Mouse (Mus musculus): Measurements from ENCODE around the gene Olfr1324. TPM values are rescaled to one million over a fixed set of nuclear protein-coding genes. Genes with fewer than 3 reads are reported as not detected.
"Not testable (repeated sequence)": the region's sequence is repeated elsewhere in the genome, so short reads cannot be mapped to it uniquely, and the experiment has no call there.

Gene Olfr1324
- not detected in 2 replicates for total RNA-seq (2021)
- long read RNA-seq, experiment 1 = 0 reads
- long read RNA-seq, experiment 2 = 0 reads

DNA sequence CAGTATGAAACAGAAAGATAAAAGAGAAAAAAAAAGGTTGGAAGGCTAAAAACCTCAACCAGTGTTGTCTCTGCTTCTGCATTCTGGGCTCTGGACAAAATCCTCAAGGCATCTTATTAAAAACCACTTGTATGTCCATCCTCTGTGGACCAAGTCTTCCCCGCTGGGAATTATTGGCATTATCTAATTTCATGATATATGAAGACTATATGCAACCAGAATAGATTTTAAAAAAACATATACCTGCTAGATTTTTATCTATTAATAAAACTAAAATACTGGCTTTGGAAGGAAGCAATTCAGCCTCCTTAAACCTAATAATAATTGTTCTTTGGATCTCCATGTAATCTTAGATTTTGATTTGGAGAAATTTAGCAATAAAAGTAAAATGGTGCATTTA is at the start of gene Olfr1324:
Gene Olfr1324, minus strand, starts transcription at position 101 of the 400 bp plus-strand sequence.
- no peak for DNase-seq

DNA sequence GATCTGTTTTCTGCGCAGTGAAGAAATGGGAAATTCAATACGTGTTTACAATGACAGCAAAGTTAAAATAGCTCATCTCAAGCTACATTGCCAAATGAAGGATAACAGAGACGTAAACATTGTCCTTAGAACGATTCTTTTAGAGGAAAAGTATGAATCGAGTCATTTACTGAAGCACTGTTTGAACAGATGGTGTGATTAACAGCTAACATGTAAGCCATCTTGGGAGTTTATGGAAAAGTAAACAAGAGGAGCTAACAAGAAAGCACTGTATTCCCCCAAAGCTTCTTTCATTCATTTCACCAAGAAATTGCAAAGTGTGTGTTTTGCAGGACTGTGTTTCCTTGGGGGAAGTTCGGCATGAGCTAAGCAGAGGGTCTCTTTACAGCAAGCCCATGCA is 42.0 kb upstream of the Olfr1324 start:
- DNase-seq = not testable (repeated sequence)

DNA sequence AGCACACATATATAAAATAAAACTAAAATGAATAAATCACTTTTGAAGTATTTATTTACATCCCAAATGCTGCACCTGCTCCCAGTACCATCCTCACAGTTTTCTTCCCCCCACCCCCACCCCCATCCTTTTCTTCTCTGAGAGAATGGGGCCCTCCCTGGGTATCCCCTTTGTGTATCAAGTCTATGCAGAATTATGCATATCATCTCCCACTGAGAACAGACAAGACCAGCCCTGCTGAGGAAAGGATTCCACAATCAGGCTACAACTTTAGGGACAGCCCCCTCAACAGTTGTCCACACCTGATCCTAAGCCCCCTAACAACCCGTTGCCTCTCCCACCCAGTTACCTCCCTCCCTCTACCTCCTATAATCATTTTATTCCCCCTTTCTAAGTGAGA is 27.8 kb upstream of the Olfr1324 start:
- DNase-seq = no peak

DNA sequence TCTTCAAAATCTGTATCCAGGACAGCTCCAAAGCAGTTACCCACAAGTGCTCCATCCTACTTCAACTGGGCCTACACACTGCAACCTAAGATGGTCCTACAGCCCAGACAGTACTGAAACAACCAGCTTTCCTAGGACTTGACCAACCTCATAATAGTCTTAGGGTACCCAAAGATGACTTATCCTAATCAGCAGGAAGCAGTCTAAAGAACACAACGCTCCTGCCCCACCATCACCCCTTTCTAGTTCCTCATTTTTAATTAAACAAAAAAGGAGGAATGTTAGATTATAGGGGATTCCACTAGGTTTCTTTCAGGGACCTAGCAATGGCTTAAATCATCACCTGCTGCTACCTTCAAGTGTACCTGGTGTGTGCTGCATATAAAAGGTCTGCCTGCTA is 15.1 kb upstream of the Olfr1324 start:
- DNase-seq = no peak

DNA sequence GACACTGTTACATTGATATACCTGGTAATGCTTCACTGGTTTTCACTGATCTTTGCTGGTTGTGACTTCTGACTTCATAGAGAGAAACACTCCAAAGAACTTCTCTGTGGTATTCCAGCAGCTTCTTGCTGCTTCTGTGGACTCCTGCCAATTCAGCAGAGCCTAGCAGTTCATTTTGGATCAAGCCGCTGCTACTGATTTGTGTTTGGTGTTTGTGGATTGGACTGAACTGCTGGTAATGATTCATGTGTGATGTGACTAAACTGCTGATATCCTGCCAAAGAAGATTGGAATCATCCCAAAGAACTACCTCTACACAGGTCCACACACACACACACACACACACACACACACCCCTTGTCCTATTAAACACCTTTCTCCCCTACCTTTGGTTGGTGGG is 14.4 kb upstream of the Olfr1324 start:
- no peak for DNase-seq

DNA sequence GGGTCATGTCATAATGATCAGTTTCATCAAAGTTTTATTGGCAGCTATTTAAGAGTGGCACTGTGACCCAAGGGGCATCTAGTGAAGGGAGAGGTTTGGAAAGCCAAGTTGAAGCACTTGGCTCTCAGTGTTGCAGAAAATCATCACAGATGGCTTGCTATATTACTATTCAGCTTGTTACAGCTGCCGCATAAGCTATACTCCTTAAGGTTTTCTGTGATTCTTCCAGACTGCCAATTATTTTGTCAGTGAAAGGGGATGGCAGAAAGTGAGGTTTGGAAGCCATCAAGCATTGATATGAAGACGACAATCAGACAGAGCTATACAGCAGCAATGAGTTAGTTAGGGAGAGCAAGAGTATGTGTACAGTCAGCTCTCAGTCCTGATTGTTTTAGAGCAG is 4.2 kb upstream of the Olfr1324 start:
- no peak for DNase-seq

DNA sequence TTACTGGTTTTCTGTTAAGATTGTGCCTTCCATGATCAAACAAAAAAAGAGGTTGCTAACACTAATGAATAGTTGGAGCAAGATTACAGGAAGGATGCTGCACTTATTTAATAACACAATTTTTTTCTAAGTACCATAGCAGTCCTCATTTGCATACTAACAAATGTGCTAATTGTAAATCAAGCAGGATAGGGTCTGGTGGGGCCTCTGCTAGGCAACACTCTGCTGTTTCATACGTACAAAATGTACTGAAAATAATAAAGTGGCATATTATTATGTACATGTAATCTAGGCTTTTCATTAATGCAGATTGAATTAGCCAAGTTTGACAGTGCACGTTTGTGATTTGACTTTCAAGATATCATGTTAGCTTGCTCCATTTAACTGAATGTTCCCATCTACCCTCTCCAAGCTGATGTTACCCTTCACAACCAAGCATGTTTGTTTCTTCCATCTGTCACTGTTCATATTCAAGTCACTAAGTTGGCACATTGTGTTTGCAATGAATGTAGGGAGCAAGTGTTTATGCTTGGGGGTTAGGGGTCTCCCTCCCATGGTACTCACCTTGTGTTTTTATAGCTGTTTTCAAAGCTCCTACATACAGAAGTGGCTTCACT is 478 bp downstream of the Olfr1324 start:
- DNase-seq = no peak

DNA sequence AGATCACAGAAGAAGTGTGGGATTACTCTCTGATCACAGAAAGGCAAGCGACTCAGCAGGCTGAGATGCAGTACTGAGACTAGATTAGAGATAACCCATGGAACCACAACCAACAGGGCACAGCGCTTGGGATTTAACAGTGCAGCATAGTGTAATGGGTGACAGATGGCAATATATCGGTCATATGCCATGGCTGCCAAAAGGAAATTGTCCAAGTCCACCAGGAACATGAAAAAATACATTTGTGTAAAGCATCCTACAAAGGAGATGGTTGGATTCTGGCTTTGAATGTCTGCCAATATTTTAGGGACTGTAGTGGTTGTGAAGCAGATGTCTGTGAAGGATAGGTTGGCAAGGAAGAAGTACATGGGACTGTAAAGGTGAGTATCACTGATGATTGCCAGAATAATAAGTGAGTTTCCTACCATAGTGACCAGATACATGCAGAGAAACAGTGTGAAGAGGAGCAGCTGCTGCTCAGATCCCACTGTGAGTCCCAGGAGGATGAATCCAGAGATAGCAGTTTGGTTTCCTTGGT is 2.3 kb downstream of the Olfr1324 start:
- no peak for DNase-seq

DNA sequence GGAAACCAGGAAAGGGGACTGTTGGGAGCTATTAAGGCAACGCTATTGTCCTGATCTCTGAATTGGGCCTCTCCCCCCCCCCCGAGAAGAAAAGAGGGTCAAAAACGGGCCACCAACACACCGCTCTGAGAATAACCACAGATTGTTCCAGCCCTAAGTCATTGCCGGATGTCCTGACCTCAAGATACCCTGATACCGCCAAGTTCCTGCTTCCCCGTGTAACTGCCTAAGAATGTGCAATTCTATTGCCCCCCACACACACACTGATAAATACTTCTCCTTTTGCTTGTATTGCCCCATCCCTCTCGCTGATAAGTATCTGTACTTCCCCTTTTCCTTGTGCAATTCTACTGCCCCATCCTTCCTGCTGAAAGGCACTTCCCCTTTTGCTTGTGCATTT is 17.9 kb downstream of the Olfr1324 start:
- DNase-seq = not testable (repeated sequence)

DNA sequence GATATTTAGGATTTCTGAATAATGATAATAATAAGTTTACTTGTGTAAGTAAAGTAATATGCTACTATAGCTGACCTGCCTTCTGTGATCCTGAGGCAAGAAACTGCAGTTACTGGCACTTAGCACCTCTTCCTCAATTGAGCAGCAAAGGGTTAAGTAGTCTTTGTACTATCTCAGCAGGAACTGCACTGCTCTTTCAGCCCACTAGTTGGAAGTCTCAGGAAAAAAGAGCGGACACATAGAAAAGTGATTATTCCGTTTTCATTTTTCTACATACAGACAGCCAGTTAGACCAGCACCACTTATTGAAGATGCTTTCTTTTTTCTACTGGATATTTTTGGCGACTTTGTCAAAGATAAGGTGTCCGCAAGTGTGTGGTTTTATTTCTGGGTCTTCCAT is 37.7 kb downstream of the Olfr1324 start:
- DNase-seq = not testable (repeated sequence)

DNA sequence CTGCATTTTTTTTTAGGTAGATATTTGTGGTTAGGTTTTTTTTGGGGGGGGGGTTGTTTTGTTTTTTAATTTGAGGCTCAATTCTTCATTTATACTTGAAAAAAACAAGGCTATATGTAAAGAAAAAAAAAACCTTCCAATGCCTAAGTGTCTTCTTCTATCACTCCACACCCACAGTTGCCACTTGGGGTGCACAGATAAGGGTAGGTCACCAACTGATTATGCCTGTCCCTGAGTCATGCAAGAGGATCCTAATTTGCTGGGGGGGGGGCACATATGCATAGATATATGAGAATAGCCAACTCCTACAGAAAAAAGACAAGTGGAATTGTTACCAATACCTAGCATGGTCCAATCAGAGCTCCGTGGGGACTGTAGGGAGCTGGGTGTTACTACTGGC is 53.3 kb downstream of the Olfr1324 start:
- no peak for DNase-seq
